Mouse (Mus musculus): ENCODE results near the gene Anapc7. TPM values are rescaled to one million over a fixed set of nuclear protein-coding genes. Genes with fewer than 3 reads are reported as not detected.
"Not testable (repeated sequence)": the region's sequence is repeated elsewhere in the genome, so short reads cannot be mapped to it uniquely, and the experiment has no call there.

The Anapc7 gene
- polyA plus RNA-seq, 1 experiment from 2014 or later = 57.9 TPM

DNA sequence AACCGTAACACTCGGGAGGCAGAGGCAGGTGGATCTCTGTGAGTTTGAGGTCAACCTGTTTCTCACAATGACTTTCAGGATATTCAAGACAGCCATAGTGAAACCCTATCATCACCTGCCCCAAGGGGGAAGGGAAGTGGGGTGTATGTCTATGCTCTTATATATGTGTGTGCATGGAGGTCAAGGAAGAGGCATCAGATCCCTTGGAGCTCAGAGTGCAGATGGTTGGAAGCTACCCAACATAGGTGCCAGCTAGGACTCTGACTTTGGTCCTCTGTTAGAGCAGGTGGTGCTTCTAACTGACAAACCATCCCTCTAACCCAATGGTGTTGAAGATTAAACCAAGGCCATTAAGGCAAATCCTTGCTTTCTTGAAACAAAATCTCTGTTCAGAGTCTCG is 56.0 kb downstream of the Anapc7 start:
- Histone ChIP-seq H3K4me1 (replicated peaks) (no peaks in the 10 kb centered on the region), H3K27ac (no peak overlapping the region), H3K4me3 (replicated peaks) (no peak overlapping the region), H3K9ac (replicated peaks) (no peak overlapping the region), H3K27me3 (no peaks in the 10 kb centered on the region), H3K9me3 (no peaks in the 10 kb centered on the region), H3K4me2 (no peak overlapping the region), H3K36me3 (peaks cover 91% of the 10 kb centered on the region)
- 94% methylated on average over 3 of the region's 3 CpGs for WGBS
- no peak for ATAC-seq (ENCODE audit: insufficient number of reproducible peaks, insufficient read depth, low FRiP score, low TSS enrichment, low read depth)

DNA sequence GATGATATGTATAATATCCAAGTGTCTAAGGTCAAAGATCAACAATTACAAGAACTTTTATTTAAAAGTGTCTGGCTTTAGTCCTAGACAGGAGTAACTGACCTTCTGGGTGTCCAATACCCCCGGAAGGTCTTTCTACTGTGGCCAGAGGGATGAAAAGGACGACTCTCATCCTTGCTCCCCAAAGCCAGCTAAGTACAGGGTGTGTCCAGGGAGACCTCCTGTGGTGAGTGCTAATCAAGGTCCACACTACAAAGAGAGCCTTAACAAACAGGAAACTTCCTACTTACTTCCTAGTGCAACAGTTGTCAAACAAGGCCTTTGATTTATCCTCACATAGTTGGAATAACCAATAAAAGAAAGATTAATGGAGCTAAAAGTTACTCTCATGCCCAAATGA is 57.6 kb downstream of the Anapc7 start:
- Histone ChIP-seq H3K36me3 (peaks cover 93% of the 10 kb centered on the region), H3K27ac (no peak overlapping the region), H3K9ac (replicated peaks) (no peak overlapping the region), H3K4me2 (no peak overlapping the region), H3K9me3 (no peaks in the 10 kb centered on the region), H3K4me1 (replicated peaks) (no peaks in the 10 kb centered on the region), H3K27me3 (no peaks in the 10 kb centered on the region), H3K4me3 (replicated peaks) (no peak overlapping the region)
- no peak for ATAC-seq (ENCODE audit: insufficient number of reproducible peaks, insufficient read depth, low FRiP score, low TSS enrichment, low read depth)
- WGBS = 58% methylated on average over 2 of the region's 2 CpGs

DNA sequence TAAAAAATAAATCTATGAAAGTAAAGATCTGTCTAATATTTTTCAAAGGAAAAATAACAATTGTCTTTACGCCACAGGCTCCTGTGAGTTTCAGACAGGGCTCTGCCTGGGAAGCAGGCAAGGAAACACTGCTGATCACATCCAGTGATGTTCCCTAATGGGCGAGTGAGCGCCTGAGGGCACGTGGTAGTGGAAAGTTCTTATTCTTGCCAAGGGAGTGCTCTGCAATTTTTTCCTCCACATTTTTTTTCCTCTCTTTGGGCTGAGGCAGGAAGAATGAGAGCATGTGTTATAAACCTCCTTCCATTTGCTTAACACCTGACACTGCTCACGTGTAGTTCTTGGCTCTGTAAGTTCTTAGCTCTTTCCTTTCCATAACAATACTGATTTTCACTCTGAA is 60.4 kb downstream of the Anapc7 start:
- H3K9me3 ChIP-seq = no peaks in the 10 kb centered on the region
- WGBS = 85% methylated on average over 5 of the region's 5 CpGs
- H3K36me3 ChIP-seq = peaks cover 93% of the 10 kb centered on the region
- H3K27ac ChIP-seq = no peak overlapping the region
- no peak overlapping the region for H3K4me2 ChIP-seq
- H3K4me1 ChIP-seq (replicated peaks) = no peaks in the 10 kb centered on the region
- H3K4me3 ChIP-seq (replicated peaks) = no peak overlapping the region
- no peak for ATAC-seq (ENCODE audit: insufficient number of reproducible peaks, insufficient read depth, low FRiP score, low TSS enrichment, low read depth)
- H3K9ac ChIP-seq (replicated peaks) = no peak overlapping the region
- no peaks in the 10 kb centered on the region for H3K27me3 ChIP-seq

DNA sequence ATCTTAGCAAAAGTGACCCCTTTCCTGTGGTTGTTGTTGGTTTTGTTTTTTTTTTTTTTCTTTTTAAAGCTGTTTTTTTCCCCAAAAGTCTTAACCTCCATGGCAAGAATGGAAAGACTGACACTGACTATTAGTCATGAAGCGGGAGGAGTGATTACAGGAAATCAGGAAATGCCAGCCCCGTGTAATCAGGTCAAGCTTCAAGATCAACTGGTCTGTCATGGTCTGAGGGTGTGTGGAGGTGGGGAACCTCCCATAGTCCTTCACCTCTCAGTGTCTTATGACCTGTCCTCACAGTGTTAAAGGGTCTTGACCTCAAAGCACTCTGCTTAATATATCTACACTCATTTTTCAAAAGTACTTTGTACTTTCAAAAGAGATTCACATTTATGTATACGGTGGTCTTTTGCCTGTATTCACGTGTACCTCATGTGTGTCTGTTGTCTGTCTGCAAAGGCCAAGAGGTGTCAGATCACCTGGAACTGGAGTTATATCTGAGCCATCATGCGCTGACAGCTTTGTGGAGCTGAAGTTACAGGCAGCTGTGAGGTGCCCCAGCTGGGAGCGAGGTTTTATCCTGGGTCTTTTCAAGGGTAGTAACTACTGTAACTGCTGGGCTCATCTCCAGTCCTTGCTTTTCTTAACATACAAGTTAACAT is 61.4 kb downstream of the Anapc7 start:
- H3K27me3 ChIP-seq = no peaks in the 10 kb centered on the region
- 88% methylated on average over 6 of the region's 6 CpGs for WGBS
- no peak overlapping the region for H3K27ac ChIP-seq
- H3K36me3 ChIP-seq = peaks cover 91% of the 10 kb centered on the region
- H3K4me2 ChIP-seq = no peak overlapping the region
- no peak for ATAC-seq (ENCODE audit: insufficient number of reproducible peaks, insufficient read depth, low FRiP score, low TSS enrichment, low read depth)
- H3K4me3 ChIP-seq (replicated peaks) = no peak overlapping the region
- no peak overlapping the region for H3K9ac ChIP-seq (replicated peaks)
- H3K9me3 ChIP-seq = no peaks in the 10 kb centered on the region
- H3K4me1 ChIP-seq (replicated peaks) = no peaks in the 10 kb centered on the region

DNA sequence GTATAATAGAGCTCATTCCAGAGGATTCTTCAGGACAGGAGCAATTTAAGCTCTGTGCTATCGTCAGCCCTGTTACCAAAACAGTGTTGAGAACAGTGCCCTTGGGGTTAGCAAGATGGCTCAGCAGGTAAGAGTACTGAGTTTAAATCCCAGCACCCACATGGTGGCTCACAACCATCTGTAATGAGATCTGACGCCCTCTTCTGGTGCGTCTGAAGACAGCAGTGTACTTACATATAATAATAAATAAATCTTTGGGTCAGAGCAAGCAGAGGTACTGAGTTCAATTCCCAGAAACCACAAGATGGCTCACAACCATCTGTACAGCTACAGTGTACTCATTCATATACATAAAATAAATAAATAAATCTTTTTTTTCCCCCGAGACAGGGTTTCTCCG is 64.8 kb downstream of the Anapc7 start:
- not testable (repeated sequence) for H3K27ac ChIP-seq; H3K27me3 ChIP-seq; H3K9me3 ChIP-seq; H3K9ac ChIP-seq (replicated peaks); H3K4me2 ChIP-seq; H3K4me3 ChIP-seq (replicated peaks); H3K4me1 ChIP-seq (replicated peaks); ATAC-seq (ENCODE audit: insufficient number of reproducible peaks, insufficient read depth, low FRiP score, low TSS enrichment, low read depth)
- peaks cover 93% of the 10 kb centered on the region for H3K36me3 ChIP-seq
- WGBS = 87% methylated on average over 5 of the region's 5 CpGs

DNA sequence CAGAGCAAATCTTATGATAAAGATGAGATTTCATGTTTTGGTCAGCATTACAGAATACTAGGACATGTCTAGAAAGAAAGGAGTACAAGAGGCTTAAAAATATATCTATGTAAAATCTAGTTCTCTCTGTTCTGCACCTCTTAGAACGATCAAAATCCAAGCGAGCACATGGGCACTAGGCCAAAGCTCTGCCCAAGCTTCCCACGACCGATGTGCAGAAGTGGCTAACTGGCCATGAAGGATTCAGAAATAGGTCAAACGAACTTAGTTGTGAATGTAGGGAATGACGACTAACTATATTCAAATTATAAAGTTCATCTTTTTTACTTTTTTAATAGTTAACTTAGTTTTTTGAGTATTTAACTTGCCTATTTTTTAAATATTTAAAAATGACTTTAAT is 66.3 kb downstream of the Anapc7 start:
- Histone ChIP-seq H3K9ac (replicated peaks) (no peak overlapping the region), H3K4me2 (no peak overlapping the region), H3K27me3 (no peaks in the 10 kb centered on the region), H3K4me1 (replicated peaks) (no peaks in the 10 kb centered on the region), H3K9me3 (no peaks in the 10 kb centered on the region), H3K4me3 (replicated peaks) (no peak overlapping the region), H3K27ac (no peak overlapping the region), H3K36me3 (peaks cover 92% of the 10 kb centered on the region)
- 94% methylated on average over 6 of the region's 6 CpGs for WGBS
- no peak for ATAC-seq (ENCODE audit: insufficient number of reproducible peaks, insufficient read depth, low FRiP score, low TSS enrichment, low read depth)

DNA sequence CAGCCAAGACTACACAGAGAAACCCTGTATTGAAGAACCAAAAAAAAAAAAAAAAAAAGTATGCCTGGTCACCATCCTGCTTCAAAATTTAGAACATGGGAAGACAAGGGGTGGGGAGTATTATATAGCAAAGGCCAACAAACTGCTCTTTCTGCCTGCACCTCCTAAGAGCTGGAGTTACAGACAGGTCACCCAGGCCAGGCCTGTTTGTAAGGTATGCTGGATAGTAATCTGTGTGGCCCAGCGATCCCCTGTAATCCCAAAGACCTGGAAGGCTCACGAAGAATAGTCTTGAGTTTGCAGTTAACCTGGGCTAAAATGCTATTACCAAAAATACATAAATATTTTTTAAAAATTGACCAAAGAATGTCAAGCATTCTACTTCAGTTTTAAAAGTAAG is 68.7 kb downstream of the Anapc7 start:
- Histone ChIP-seq H3K36me3 (peaks cover 91% of the 10 kb centered on the region), H3K9ac (replicated peaks) (no peak overlapping the region), H3K9me3 (no peaks in the 10 kb centered on the region), H3K4me3 (replicated peaks) (no peak overlapping the region), H3K27me3 (no peaks in the 10 kb centered on the region), H3K4me1 (replicated peaks) (no peaks in the 10 kb centered on the region; the same call in 1 of the 2 replicates), H3K4me2 (no peak overlapping the region), H3K27ac (no peak overlapping the region)
- WGBS = 92% methylated on average over 2 of the region's 2 CpGs
- no peak for ATAC-seq (ENCODE audit: insufficient number of reproducible peaks, insufficient read depth, low FRiP score, low TSS enrichment, low read depth)

DNA sequence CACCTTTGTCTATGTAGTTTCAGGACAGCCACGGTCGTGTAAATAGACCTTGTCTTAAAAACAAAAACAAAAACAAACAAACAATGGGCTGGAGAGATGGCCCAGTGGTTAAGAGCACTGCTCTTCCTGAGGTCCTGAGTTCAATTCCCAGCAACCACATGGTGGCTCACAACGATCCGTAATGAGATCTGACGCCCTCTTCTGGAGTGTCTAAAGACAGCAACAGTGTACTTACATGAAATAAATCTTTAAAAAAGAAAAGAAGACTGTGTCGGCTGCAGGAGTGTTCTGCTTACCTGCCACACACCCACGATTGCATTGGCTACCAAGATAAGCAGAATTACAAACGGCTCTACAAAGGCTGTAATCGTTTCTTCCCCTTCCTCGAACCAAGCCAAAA is 69.9 kb downstream of the Anapc7 start:
- no peak overlapping the region for H3K27ac ChIP-seq
- H3K9ac ChIP-seq (replicated peaks) = no peak overlapping the region
- ATAC-seq (ENCODE audit: insufficient number of reproducible peaks, insufficient read depth, low FRiP score, low TSS enrichment, low read depth) = no peak
- no peak overlapping the region for H3K4me3 ChIP-seq (replicated peaks)
- no peaks in the 10 kb centered on the region; the same call in 1 of the 2 replicates for H3K4me1 ChIP-seq (replicated peaks)
- WGBS = 88% methylated on average over 10 of the region's 10 CpGs
- H3K9me3 ChIP-seq = no peaks in the 10 kb centered on the region
- H3K27me3 ChIP-seq = no peaks in the 10 kb centered on the region
- no peak overlapping the region for H3K4me2 ChIP-seq
- peaks cover 91% of the 10 kb centered on the region for H3K36me3 ChIP-seq

DNA sequence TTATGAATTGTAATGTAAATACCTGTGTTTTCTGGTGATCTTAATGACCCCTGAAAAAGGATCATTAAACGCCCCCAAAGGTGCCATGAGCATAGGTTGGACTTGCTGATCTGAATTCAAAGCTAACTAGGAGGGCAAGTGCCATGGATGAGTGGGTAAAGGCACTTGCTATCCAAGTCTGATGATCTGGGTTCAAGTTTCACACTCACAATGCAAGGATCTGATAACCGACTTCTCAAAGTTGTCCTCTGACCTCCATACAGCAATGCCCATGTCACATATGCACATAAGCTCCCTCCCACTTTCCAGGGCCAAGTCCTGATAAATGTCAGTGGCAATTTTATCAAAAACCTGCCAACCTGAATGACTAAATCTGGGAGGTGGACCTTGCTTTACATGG is 71.5 kb downstream of the Anapc7 start:
- H3K4me3 ChIP-seq (replicated peaks) = no peak overlapping the region
- 89% methylated on average over 2 of the region's 2 CpGs for WGBS
- no peaks in the 10 kb centered on the region for H3K9me3 ChIP-seq
- no peaks in the 10 kb centered on the region for H3K27me3 ChIP-seq
- H3K4me2 ChIP-seq = no peak overlapping the region
- H3K9ac ChIP-seq (replicated peaks) = no peak overlapping the region
- H3K27ac ChIP-seq = no peak overlapping the region
- H3K36me3 ChIP-seq = peaks cover 90% of the 10 kb centered on the region
- H3K4me1 ChIP-seq (replicated peaks) = peaks cover 5% of the 10 kb centered on the region
- ATAC-seq (ENCODE audit: insufficient number of reproducible peaks, insufficient read depth, low FRiP score, low TSS enrichment, low read depth) = no peak

DNA sequence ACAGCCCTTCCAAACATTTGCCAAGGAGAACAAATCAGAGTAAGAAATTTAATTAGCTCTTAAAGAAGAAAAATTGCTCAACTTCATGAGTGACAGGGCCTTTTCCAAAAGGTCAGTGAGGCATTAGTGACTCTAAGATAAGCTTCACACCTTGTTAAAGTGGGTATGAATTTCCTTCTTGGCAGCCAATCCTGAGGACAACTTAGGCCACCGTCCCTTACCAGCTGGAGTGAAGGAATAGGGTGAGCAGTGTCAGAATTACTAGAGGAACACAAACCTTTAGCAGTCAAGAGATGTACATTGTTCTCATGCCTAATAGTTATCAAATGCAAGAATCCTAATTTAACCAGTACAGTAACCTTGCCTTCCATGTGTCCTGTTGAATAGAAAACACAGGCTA is 73.0 kb downstream of the Anapc7 start:
- ATAC-seq (ENCODE audit: insufficient number of reproducible peaks, insufficient read depth, low FRiP score, low TSS enrichment, low read depth) = no peak
- Histone ChIP-seq H3K4me2 (no peak overlapping the region), H3K4me3 (replicated peaks) (no peak overlapping the region), H3K9me3 (no peaks in the 10 kb centered on the region), H3K4me1 (replicated peaks) (peaks cover 16% of the 10 kb centered on the region), H3K27ac (no peak overlapping the region), H3K36me3 (peaks cover 82% of the 10 kb centered on the region), H3K27me3 (no peaks in the 10 kb centered on the region), H3K9ac (replicated peaks) (no peak overlapping the region)
- WGBS = 60% methylated on average over 1 of the region's 1 CpGs
